Mouse (Mus musculus): Measurements from ENCODE around the gene Atf7ip. TPM values are rescaled to one million over a fixed set of nuclear protein-coding genes. Genes with fewer than 3 reads are reported as not detected.

Gene Atf7ip
- polyA plus RNA-seq, 1 experiment from 2014 or later, result 38.0 TPM

GRCm38 (mm10) chr6:136468401-136468912 lies 37.5 kb upstream of the Atf7ip start:
- ATAC-seq (ENCODE audit: low FRiP score, low TSS enrichment), result peak; percentile 89
- Histone ChIP-seq H3K9ac (replicated peaks; ENCODE audit: low read length) (no peak overlapping the region), H3K36me3 (ENCODE audit: insufficient read depth, low read length) (no peaks in the 10 kb centered on the region), H3K4me2 (replicated peaks; ENCODE audit: low read depth, low read length) (no peak overlapping the region), H3K4me3 (ENCODE audit: low read length) (no peak overlapping the region), H3K27me3 (ENCODE audit: insufficient read depth, low read length) (no peaks in the 10 kb centered on the region), H3K27ac (ENCODE audit: low read length) (peak overlapping the region; percentile 98), H3K9me3 (ENCODE audit: low read length) (peaks cover 7% of the 10 kb centered on the region; the same call in 1 of the 2 replicates), H3K4me1 (ENCODE audit: insufficient read depth, low read length) (peaks cover 57% of the 10 kb centered on the region)
- WGBS, result 5% methylated on average over 12 of the region's 12 CpGs

DNA sequence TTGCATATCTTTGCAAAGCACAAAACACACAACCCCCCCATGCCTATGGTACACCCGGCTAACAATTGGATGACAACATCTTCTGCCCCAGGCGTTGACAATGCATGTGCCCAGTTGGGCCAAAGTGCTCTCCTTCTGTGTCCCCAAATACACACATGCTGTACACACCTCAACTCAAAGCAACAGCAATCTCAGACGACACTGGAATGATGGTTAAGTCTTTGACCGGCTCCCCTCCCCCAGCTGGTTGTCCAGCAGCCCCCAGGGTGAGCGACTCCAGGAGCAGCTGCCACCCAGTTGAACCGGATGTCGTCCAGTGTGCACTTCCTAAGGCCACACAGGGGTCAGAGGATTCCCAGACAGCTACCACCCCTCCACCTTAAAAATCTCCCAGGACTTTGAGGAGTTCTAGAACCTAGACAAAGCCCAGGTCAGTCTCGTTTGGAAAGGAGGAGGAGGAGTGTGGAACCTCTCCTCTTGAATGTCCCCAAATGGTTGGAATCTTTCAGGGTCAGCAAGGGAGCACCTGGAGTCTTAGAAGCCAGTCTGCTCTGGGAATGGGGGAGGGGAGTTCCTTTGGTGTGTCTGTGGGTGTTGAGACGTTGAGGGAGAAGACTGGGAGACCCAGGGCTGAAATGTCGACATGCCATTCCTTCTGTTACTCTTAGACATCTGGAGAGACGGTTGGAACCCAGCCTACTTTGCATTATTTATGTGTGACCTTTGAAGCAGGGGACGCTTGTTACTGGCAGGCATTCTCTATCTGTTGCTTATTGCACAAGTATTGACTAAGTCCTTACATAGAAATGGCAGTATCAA lies 36.8 kb upstream of the Atf7ip start:
- Histone ChIP-seq H3K4me1 (ENCODE audit: insufficient read depth, low read length) (peaks cover 54% of the 10 kb centered on the region), H3K9me3 (ENCODE audit: low read length) (peaks cover 7% of the 10 kb centered on the region; the same call in 1 of the 2 replicates), H3K27ac (ENCODE audit: low read length) (peak overlapping the region; percentile 98), H3K9ac (replicated peaks; ENCODE audit: low read length) (no peak overlapping the region; the same call in 1 of the 2 replicates), H3K36me3 (ENCODE audit: insufficient read depth, low read length) (no peaks in the 10 kb centered on the region), H3K4me3 (ENCODE audit: low read length) (no peak overlapping the region), H3K27me3 (ENCODE audit: insufficient read depth, low read length) (no peaks in the 10 kb centered on the region), H3K4me2 (replicated peaks; ENCODE audit: low read depth, low read length) (no peak overlapping the region; the same call in 1 of the 2 replicates)
- 17% methylated on average over 12 of the region's 12 CpGs for WGBS
- ATAC-seq (ENCODE audit: low FRiP score, low TSS enrichment), result peak; percentile 1; the same call in 1 of the 2 replicates

DNA sequence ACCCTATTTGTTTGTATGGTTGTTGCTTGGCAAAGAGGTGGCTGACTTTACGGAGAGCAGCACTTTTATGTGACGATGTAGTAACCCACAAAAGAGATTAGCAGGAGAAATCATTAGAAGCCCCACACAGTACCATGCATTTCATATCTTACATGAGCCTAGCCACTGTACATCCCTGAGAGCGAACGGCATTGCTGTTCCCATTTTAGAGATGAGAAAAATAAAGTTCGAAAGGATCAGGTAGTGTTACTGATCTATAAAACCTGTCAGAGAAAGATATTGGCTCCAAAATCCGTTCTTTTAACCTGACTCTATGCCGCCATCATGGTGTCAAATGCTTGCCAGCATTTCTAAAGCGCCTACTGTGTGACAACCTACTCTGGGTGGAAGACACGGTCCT lies 36.2 kb upstream of the Atf7ip start:
- H3K36me3 ChIP-seq (ENCODE audit: insufficient read depth, low read length), result no peaks in the 10 kb centered on the region
- H3K9me3 ChIP-seq (ENCODE audit: low read length), result peaks cover 7% of the 10 kb centered on the region; the same call in 1 of the 2 replicates
- H3K27ac ChIP-seq (ENCODE audit: low read length), result peak overlapping the region; percentile 98
- 0 out of 2 replicates have a peak overlapping the region, but pooled peaks have one; percentile 33 for H3K9ac ChIP-seq (replicated peaks; ENCODE audit: low read length)
- 78% methylated on average over 9 of the region's 9 CpGs for WGBS
- no peak overlapping the region for H3K4me3 ChIP-seq (ENCODE audit: low read length)
- H3K4me1 ChIP-seq (ENCODE audit: insufficient read depth, low read length), result peaks cover 49% of the 10 kb centered on the region
- H3K27me3 ChIP-seq (ENCODE audit: insufficient read depth, low read length), result no peaks in the 10 kb centered on the region
- no peak for ATAC-seq (ENCODE audit: low FRiP score, low TSS enrichment)
- no peak overlapping the region for H3K4me2 ChIP-seq (replicated peaks; ENCODE audit: low read depth, low read length)

GRCm38 (mm10) chr6:136470321-136471230 lies 35.4 kb upstream of the Atf7ip start:
- H3K36me3 ChIP-seq (ENCODE audit: insufficient read depth, low read length), result no peaks in the 10 kb centered on the region
- H3K4me1 ChIP-seq (ENCODE audit: insufficient read depth, low read length), result peaks cover 48% of the 10 kb centered on the region
- ATAC-seq (ENCODE audit: low FRiP score, low TSS enrichment), result peak; percentile 72
- peak overlapping the region; percentile 33 for H3K9ac ChIP-seq (replicated peaks; ENCODE audit: low read length)
- H3K4me3 ChIP-seq (ENCODE audit: low read length), result no peak overlapping the region
- H3K27ac ChIP-seq (ENCODE audit: low read length), result peak overlapping the region; percentile 98
- 8% methylated on average over 31 of the region's 31 CpGs for WGBS
- H3K4me2 ChIP-seq (replicated peaks; ENCODE audit: low read depth, low read length), result peak overlapping the region; percentile 27; the same call in 1 of the 2 replicates
- no peaks in the 10 kb centered on the region for H3K27me3 ChIP-seq (ENCODE audit: insufficient read depth, low read length)
- H3K9me3 ChIP-seq (ENCODE audit: low read length), result peaks cover 7% of the 10 kb centered on the region; the same call in 1 of the 2 replicates

- peaks cover 7% of the 10 kb centered on the region; the same call in 1 of the 2 replicates for H3K9me3 ChIP-seq (ENCODE audit: low read length)
- H3K27me3 ChIP-seq (ENCODE audit: insufficient read depth, low read length), result no peaks in the 10 kb centered on the region
- no peaks in the 10 kb centered on the region for H3K36me3 ChIP-seq (ENCODE audit: insufficient read depth, low read length)
- 29% methylated on average over 5 of the region's 5 CpGs for WGBS
- H3K4me3 ChIP-seq (ENCODE audit: low read length), result no peak overlapping the region
- H3K27ac ChIP-seq (ENCODE audit: low read length), result peak overlapping the region; percentile 98
- ATAC-seq (ENCODE audit: low FRiP score, low TSS enrichment), result no peak
- H3K4me1 ChIP-seq (ENCODE audit: insufficient read depth, low read length), result peaks cover 49% of the 10 kb centered on the region
- H3K9ac ChIP-seq (replicated peaks; ENCODE audit: low read length), result peak overlapping the region; percentile 3; the same call in 1 of the 2 replicates
- H3K4me2 ChIP-seq (replicated peaks; ENCODE audit: low read depth, low read length), result no peak overlapping the region
Observed at GRCm38 (mm10) chr6:136471601-136472000, 34.4 kb upstream of the Atf7ip start.

DNA sequence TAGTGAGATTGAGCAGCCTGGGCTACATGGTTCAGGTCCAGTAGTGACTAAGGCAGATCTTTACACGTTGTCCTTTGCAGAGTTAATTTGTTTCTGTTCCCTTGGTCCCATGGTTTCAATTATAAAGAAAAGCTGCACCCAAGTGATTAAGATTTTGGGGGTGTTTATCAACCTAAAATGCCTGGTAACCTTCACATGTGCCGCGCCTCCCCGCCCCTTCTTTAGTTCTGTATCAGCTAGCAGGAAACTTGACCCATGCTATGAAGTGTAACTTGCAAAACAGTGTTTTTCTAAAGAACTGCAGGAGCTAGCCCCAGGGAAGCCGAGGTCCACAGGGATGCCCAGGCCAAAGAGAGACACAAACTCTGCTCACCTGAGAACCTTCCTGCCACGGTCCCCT lies 33.2 kb upstream of the Atf7ip start:
- H3K4me2 ChIP-seq (replicated peaks; ENCODE audit: low read depth, low read length), result no peak overlapping the region
- ATAC-seq (ENCODE audit: low FRiP score, low TSS enrichment), result no peak

DNA sequence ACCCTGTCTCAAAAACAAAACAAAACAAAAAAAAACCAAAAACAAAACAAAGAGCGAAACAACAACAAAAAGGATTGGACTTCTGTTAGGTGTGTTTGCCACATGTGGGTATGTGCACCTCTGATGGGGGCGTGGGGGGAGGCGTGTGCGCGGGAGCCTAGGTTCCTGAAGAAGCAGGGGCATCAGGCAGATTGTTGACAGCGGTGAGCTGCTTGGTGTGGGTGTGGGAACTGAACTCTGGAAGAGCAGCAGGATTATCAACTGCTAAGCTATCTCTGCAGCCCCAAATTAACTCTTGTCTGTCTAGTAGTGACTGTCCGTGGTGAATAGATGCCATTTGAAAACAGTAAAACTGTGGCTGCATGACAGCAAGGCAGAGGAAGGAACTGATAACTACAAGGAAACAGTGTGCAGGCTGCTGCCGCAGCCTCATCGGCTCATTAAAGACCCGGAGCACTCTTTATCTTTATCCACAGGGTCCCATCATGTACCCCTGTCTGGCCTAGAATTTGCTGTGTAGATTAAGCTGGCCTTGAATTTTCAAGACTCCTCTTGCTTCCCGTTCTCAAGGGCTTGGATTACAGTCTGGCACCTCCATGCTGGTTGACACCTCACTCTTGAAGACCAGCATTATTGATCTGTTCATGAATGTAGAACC lies 32.4 kb upstream of the Atf7ip start:
- 75% methylated on average over 11 of the region's 11 CpGs for WGBS
- Histone ChIP-seq H3K9me3 (ENCODE audit: low read length) (peaks cover 7% of the 10 kb centered on the region; the same call in 1 of the 2 replicates), H3K4me3 (ENCODE audit: low read length) (no peak overlapping the region), H3K4me2 (replicated peaks; ENCODE audit: low read depth, low read length) (no peak overlapping the region), H3K27me3 (ENCODE audit: insufficient read depth, low read length) (no peaks in the 10 kb centered on the region), H3K27ac (ENCODE audit: low read length) (no peak overlapping the region), H3K4me1 (ENCODE audit: insufficient read depth, low read length) (peaks cover 44% of the 10 kb centered on the region), H3K9ac (replicated peaks; ENCODE audit: low read length) (no peak overlapping the region), H3K36me3 (ENCODE audit: insufficient read depth, low read length) (no peaks in the 10 kb centered on the region)
- no peak for ATAC-seq (ENCODE audit: low FRiP score, low TSS enrichment)

More for the DNA sequence above, 33.2 kb upstream of the Atf7ip start:
- H3K4me3 ChIP-seq (ENCODE audit: low read length), result no peak overlapping the region
- WGBS, result 52% methylated on average over 6 of the region's 6 CpGs
- peaks cover 47% of the 10 kb centered on the region for H3K4me1 ChIP-seq (ENCODE audit: insufficient read depth, low read length)
- H3K36me3 ChIP-seq (ENCODE audit: insufficient read depth, low read length), result no peaks in the 10 kb centered on the region
- 0 out of 2 replicates have a peak overlapping the region, but pooled peaks have one; percentile 10 for H3K27ac ChIP-seq (ENCODE audit: low read length)
- no peaks in the 10 kb centered on the region for H3K27me3 ChIP-seq (ENCODE audit: insufficient read depth, low read length)
- H3K9me3 ChIP-seq (ENCODE audit: low read length), result peaks cover 7% of the 10 kb centered on the region; the same call in 1 of the 2 replicates
- no peak overlapping the region for H3K9ac ChIP-seq (replicated peaks; ENCODE audit: low read length)

- Histone ChIP-seq H3K9me3 (ENCODE audit: low read length) (0 out of 2 replicates have a peak, but pooled peaks cover 2% of the 10 kb centered on the region), H3K27ac (ENCODE audit: low read length) (peak overlapping the region; percentile 76), H3K9ac (replicated peaks; ENCODE audit: low read length) (peak overlapping the region; percentile 41), H3K36me3 (ENCODE audit: insufficient read depth, low read length) (no peaks in the 10 kb centered on the region), H3K4me2 (replicated peaks; ENCODE audit: low read depth, low read length) (no peak overlapping the region), H3K27me3 (ENCODE audit: insufficient read depth, low read length) (no peaks in the 10 kb centered on the region), H3K4me3 (ENCODE audit: low read length) (no peak overlapping the region), H3K4me1 (ENCODE audit: insufficient read depth, low read length) (peaks cover 29% of the 10 kb centered on the region)
- peak; percentile 40; the same call in 1 of the 2 replicates for ATAC-seq (ENCODE audit: low FRiP score, low TSS enrichment)
- WGBS, result 33% methylated on average over 6 of the region's 6 CpGs
Observed at GRCm38 (mm10) chr6:136475171-136475860, 30.7 kb upstream of the Atf7ip start.
